Mouse (Mus musculus) kidney, postnatal 25 days (tissue): ENCODE results near the gene Milr1.
A peak's percentile ranks its signal among the peaks of the same experiment; 100 is the strongest.
"Not testable (repeated sequence)": the region's sequence is repeated elsewhere in the genome, so short reads cannot be mapped to it uniquely, and the experiment has no call there.

ENCODE experiments used
- DNase-seq, 2 experiments: peaks; one replicate each; pipeline ENCODE4 v3.0.0; 2021; ENCODE audit warnings: mixed read lengths in 2 of 2

Gene Milr1

GRCm38 (mm10) chr11:106777395-106777794, 26.4 kb downstream of the Milr1 start:
- DNase-seq = peak; percentile 34 to 60

DNA sequence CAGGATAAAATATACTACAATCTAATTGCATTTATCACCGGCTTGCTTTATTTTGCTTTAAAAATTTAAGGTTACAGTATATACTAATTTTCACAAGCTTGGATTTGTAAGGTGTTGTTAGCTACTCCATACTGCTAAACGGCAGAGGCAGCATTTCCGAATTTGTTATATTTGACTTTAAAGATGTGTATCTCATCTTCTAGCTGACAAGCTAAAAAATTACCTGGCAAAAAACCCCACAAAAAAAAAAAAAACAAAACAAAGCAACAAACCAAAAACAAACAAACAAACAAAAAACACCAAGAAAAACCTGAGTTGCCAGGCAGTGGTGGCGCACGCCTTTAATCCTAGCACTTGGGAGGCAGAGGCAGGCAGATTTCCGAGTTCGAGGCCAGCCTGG, 27.1 kb downstream of the Milr1 start:
- DNase-seq = no peak

- DNase-seq = no peak
Observed at GRCm38 (mm10) chr11:106778589-106779387, 27.8 kb downstream of the Milr1 start.

GRCm38 (mm10) chr11:106779388-106780088, 28.5 kb downstream of the Milr1 start, which contains the start of gene Polg2:
Polg2 (minus strand) TSS chr11:106779537.
- DNase-seq = peak; percentile 93 to 97

DNA sequence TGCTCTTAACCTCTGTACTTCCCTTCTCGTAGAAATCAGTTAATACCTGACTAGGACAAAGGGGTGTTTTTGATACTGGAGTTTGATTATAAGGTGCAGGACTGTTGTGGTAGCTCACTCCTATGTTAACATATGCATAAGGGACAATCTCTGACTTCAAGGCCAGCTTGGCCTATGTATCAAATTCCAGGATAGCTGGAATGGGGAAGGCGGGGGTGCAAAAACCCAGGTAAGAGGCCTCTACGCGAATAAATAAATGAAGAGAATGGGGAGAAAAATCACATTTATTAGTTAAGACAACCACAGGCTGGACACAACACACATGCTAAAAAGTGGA, 29.0 kb downstream of the Milr1 start:
- DNase-seq = no peak

- no peak for DNase-seq
Observed at GRCm38 (mm10) chr11:106780590-106781220, 29.7 kb downstream of the Milr1 start.

- DNase-seq = not testable (repeated sequence)
Observed at GRCm38 (mm10) chr11:106782271-106782670, 31.2 kb downstream of the Milr1 start.

DNA sequence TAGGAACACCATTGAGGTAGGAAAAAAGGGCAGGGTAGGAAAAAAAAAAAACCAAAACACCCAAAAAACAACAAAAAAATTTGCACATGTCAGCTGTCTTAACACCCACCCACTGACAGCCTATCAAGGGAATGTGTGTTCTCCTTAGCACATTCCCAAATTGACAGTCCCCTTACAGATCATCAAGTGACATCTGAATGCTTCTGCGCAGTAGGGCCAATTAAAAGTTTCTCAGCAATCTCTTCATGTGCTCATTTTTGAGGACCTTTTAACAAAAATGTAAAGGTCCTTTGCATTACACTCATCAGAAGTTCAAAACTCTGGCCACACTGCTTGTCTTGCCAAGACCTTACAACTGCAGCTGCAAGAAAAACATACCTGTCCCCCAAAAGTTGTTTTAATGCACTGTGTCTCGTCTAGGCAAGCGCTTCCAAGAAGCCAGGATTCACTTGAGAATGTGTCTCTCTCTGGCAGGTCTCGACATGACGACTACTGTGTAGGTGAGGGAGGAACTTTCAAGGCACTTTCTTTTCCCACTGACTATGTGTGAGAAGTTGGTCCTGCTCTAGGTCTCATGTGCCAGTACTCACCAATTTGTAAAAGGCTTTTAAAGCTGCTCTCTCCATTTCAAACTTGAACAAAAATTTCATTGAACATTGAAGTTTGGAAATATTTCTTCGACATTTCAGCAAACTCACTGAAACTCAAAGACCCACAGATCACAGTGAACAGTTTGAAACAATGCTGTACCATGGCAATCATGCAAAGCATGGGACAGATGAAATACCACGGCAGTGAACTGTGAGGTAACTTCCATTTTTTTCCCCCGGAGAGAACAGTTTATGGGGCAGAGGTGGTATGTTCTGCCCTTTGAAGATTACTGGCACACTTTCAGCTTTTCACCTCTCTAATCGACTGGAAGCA, 32.1 kb downstream of the Milr1 start:
- DNase-seq = no peak

DNA sequence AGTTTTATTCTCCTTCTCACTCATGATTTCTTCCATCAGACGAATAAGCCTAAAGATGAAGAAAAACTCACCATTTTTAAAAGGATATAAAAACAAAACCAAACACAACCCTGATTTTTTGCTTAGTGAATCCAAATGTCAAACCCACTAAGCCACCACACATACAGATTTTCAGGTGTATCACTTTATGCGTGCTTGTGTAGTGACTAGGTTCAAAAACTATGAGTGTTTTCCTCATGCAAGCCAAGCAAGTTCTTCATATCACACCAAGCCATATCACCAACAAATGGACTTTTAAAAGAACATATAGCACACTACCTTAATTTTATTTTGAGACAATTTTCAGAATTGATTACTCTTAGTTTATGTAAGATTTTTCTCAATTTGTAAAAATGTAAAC, 33.5 kb downstream of the Milr1 start:
- DNase-seq = no peak

GRCm38 (mm10) chr11:106785043-106785442, 34.0 kb downstream of the Milr1 start:
- no peak for DNase-seq

DNA sequence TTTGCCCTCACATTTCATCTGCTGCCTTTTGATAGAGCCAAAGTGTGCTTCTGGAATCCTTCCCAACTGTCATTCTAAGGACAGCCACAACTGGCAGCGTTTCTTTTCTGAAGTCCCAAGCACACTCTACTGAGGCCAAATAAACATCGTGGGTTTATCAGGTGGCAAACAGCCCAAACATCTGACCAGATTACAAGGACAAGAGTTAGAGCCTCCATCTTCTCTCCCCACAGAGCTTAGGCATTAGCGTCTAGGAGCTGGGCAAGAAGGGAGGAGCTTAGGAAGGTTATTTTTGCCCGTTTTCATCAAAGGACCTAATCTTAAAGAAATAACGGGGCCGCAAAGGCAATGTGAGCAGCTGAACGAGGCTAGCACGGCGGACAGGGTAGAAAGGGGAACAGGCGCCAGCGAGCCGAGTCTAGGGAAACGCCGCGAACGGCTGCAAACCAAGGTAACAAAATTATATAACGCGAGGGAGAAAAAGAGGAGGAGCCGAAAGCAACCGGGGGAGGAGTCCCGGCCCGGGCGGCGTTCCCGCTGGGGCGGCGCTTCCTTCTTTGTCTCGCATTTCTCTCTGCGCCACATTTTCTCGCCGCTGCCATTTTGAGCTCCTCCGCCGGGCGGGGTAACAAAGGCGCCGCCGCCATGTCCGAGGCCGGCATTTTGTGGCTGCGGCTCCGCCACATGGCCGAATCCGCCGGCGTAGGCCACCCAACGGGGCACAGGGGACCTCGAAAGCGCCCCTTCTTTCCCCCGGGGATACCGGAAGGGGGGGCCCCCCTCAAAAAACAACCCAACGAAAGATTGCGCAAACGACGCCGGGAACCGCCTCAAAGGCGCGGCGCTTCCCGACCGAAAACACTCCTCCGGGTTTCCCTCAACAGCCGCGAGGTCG, 36.4 kb downstream of the Milr1 start:
- peak; percentile 94 to 96 for DNase-seq

- peak; percentile 99 to 100 for DNase-seq
Observed at GRCm38 (mm10) chr11:106788026-106788774, 37.2 kb downstream of the Milr1 start.

DNA sequence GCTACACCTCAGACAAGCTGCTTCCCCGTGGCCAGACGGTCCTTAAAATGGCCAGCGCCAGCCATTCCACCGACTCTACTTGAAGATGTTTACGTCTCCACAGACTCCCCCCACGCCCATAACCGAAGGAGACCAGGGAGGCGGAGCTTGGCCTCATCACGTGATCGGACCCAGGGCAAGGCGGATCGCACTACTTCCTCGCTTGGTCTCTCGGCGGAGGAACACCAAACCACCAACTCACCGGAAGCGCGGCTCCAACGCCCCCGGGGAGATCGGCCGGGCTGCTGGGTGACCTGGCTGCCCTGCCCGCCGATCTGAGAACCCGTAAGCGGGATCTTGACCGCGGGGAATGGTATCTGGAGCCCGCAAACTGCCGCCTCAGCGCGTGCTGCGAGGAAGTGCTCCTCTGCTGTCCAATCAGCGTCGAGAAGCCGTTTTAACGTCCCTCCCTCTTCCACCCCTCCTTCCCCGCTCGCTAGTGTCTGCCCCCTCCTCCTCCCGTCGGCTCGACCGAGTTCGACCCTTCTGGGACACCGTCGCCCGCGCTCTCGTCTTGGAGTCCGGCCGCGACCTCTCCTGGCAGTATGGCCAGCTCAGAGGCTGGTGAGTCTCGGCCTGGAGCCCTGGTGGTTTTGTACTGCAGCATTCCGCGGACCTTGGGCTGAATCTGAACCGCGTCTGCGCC, 37.9 kb downstream of the Milr1 start, which contains the start of the genes Ddx5 and Cep95:
Gene Ddx5, minus strand, starts transcription at position 411 of the 685 bp plus-strand sequence.
Gene Cep95, plus strand, starts transcription at position 478 of the 685 bp plus-strand sequence.
- DNase-seq = peak; percentile 99 to 100

- DNase-seq = no peak
Observed at GRCm38 (mm10) chr11:106789649-106790048, 38.6 kb downstream of the Milr1 start.

GRCm38 (mm10) chr11:106793846-106794245, 42.8 kb downstream of the Milr1 start:
- no peak for DNase-seq

DNA sequence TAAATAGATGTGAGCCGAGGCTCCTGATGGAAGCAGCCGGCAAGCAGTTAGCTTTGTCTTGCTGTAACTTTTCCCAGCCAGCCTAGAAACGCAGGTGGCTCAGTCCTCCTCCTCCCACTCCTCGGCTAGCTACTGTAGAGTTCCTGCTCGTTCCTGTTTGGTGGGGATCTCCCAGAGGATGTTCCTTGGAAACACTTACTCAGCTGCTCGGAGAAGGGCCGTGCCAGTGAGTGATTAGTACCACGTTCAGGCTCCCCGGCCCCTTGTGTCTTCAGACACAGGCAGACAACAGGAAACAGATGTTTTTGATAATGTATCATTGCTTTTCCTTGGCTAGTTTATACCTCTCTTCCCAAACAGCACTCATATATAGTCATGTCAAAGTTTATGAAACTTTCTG, 44.7 kb downstream of the Milr1 start:
- no peak for DNase-seq

GRCm38 (mm10) chr11:106802069-106802627, 51.1 kb downstream of the Milr1 start:
- no peak for DNase-seq

- not testable (repeated sequence) for DNase-seq
Observed at GRCm38 (mm10) chr11:106807442-106807841, 56.4 kb downstream of the Milr1 start.

DNA sequence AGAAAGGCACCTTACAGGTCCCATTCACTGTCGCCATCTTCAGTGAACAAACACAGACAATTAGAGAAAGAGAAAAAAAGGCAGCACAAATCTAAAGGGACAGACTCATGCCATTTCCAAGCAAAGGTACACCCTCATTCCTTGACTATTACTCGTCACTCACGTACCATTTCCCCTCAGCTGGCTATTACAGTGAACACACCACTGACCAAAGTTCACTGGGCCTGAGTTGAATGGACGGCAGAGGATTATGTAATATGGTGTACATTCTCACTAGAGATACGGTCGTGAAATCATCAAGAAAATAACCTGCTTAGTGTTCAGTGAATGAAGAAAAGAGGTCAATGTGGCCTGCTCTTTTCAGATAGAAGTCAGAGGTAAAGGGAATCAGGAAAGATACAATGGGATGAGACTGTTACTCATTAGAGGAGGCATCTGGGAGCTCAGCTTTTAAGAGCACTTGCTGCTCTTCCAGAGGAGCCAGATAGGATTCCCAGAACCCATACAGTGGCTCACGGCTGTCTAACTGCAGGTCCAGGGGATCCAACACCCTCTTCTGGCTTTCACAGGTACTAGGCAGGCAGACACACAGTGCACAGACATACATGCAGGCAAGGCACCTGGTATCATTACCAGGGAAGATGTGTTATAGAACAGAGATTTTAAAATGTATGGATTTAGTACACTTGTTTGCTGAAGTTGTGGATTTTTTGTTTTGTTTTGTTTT, 61.5 kb downstream of the Milr1 start:
- DNase-seq = peak; percentile 24 to 60
